In the genomic region with DNA sequence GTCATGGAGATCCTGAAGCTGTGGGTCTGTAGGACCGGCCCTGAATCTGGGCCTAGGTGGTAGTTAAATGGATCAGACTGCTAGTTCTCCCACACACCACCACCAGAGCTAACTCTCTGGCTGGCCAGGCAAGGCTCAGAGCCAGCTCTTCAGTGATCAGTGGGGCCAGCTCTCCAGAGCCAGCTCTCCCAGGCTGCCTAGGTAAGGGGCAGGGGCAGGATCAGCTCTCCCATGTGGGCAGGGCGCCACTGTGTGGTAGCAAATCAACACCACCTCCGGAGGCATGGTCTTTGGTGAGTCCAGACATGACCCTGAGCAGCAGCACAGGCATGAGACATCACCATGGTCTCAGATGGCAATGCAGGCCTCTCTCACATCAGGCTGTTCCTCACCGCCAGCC, we compare ENCODE assay signal across 8 mouse cellular contexts. TPM values are rescaled to one million over a fixed set of nuclear protein-coding genes. Genes with fewer than 3 reads are reported as not detected.
A peak's percentile ranks its signal among the peaks of the same experiment; 100 is the strongest.
DNase-seq lines count a peak whose midpoint lies in the region; ATAC-seq and TF ChIP-seq lines count a peak whose summit lies in the region.

No protein-coding gene starts in this region.

- peak; percentile 48; the same call in 1 of the 2 replicates for ATAC-seq in forebrain, embryonic 13.5 days
- ATAC-seq in forebrain, embryonic 16.5 days: no peak
- no peak for ATAC-seq in midbrain, embryonic 14.5 days (ENCODE audit: low FRiP score, low TSS enrichment)

- peaks cover 3% of the 10 kb centered on the region; the same call in 1 of the 2 replicates for H3K36me3 ChIP-seq in forebrain, embryonic 13.5 days (ENCODE audit: poor library complexity, severe bottlenecking)
- no peaks in the 10 kb centered on the region; the same call in 1 of the 2 replicates for H3K36me3 ChIP-seq in forebrain, embryonic 16.5 days (ENCODE audit: control insufficient read depth, insufficient read depth)
- peaks cover 11% of the 10 kb centered on the region; the same call in 1 of the 2 replicates for H3K36me3 ChIP-seq in heart, embryonic 10.5 days
- H3K36me3 ChIP-seq in midbrain, embryonic 14.5 days (ENCODE audit: control insufficient read depth, insufficient read depth, low read length): peaks cover 3% of the 10 kb centered on the region; the same call in 1 of the 2 replicates

- no peak overlapping the region for H3K4me3 ChIP-seq in forebrain, embryonic 13.5 days
- no peak overlapping the region for H3K4me3 ChIP-seq in forebrain, embryonic 16.5 days (replicated peaks; ENCODE audit: low read length)
- no peak overlapping the region for H3K4me3 ChIP-seq in bone marrow, adult 2 months (replicated peaks; ENCODE audit: control insufficient read depth, low read depth, low read length)
- H3K4me3 ChIP-seq in heart, embryonic 10.5 days: no peak overlapping the region
- H3K4me3 ChIP-seq in midbrain, embryonic 14.5 days (replicated peaks; ENCODE audit: low read depth, low read length): no peak overlapping the region

- TF ChIP-seq CTCF in bone marrow, adult 2 months (IDR thresholded peaks at IDR 0.05; ENCODE audit: control insufficient read depth, insufficient read depth, low read length): peak; percentile 88

- DNase-seq in CD4-positive helper T cell, adult 2 months (ENCODE audit: low read depth, low spot score): peak; percentile 51
- DNase-seq in heart, embryonic 10.5 days (ENCODE audit: low spot score): peak; percentile 74
- DNase-seq in kidney, postnatal 14 days: peak; percentile 84
- peak; percentile 31 for DNase-seq in midbrain, embryonic 14.5 days
- DNase-seq in thymus, postnatal 0 days (ENCODE audit: low spot score): peak; percentile 73

- no peaks in the 10 kb centered on the region for H3K9me3 ChIP-seq in forebrain, embryonic 13.5 days (replicated peaks)
- H3K9me3 ChIP-seq in forebrain, embryonic 16.5 days (ENCODE audit: control insufficient read depth, low read length): no peaks in the 10 kb centered on the region
- no peaks in the 10 kb centered on the region for H3K9me3 ChIP-seq in heart, embryonic 10.5 days
- H3K9me3 ChIP-seq in midbrain, embryonic 14.5 days (ENCODE audit: control insufficient read depth, low read length): no peaks in the 10 kb centered on the region

- H3K27me3 ChIP-seq in forebrain, embryonic 13.5 days: no peaks in the 10 kb centered on the region
- H3K27me3 ChIP-seq in forebrain, embryonic 16.5 days (replicated peaks; ENCODE audit: control insufficient read depth, insufficient read depth, low read length): no peaks in the 10 kb centered on the region
- H3K27me3 ChIP-seq in heart, embryonic 10.5 days (ENCODE audit: insufficient read depth, poor library complexity, severe bottlenecking): no peaks in the 10 kb centered on the region
- no peaks in the 10 kb centered on the region for H3K27me3 ChIP-seq in midbrain, embryonic 14.5 days (ENCODE audit: control insufficient read depth, insufficient read depth, low read length)

- no peak overlapping the region for H3K9ac ChIP-seq in forebrain, embryonic 13.5 days
- H3K9ac ChIP-seq in forebrain, embryonic 16.5 days (replicated peaks; ENCODE audit: low read depth, low read length): no peak overlapping the region
- no peak overlapping the region for H3K9ac ChIP-seq in midbrain, embryonic 14.5 days (replicated peaks; ENCODE audit: low read length)

- H3K4me2 ChIP-seq in forebrain, embryonic 13.5 days: no peak overlapping the region
- H3K4me2 ChIP-seq in forebrain, embryonic 16.5 days (ENCODE audit: low read length): no peak overlapping the region
- H3K4me2 ChIP-seq in midbrain, embryonic 14.5 days (ENCODE audit: low read length): no peak overlapping the region

- TF ChIP-seq POLR2A in bone marrow, adult 2 months (IDR thresholded peaks at IDR 0.05; ENCODE audit: borderline replicate concordance, control insufficient read depth, low read depth, low read length): no peak

- no peak overlapping the region for H3K27ac ChIP-seq in forebrain, embryonic 13.5 days
- H3K27ac ChIP-seq in forebrain, embryonic 16.5 days (ENCODE audit: low read length): no peak overlapping the region
- no peak overlapping the region for H3K27ac ChIP-seq in bone marrow, adult 2 months (ENCODE audit: control insufficient read depth, insufficient read depth, low read depth, low read length, poor library complexity)
- no peak overlapping the region for H3K27ac ChIP-seq in heart, embryonic 10.5 days
- no peak overlapping the region for H3K27ac ChIP-seq in midbrain, embryonic 14.5 days (replicated peaks; ENCODE audit: low read depth, low read length)

- no peaks in the 10 kb centered on the region for H3K4me1 ChIP-seq in forebrain, embryonic 13.5 days
- H3K4me1 ChIP-seq in forebrain, embryonic 16.5 days (replicated peaks; ENCODE audit: control insufficient read depth, insufficient read depth, low read length): no peaks in the 10 kb centered on the region
- no peaks in the 10 kb centered on the region; the same call in 1 of the 2 replicates for H3K4me1 ChIP-seq in bone marrow, adult 2 months (ENCODE audit: control insufficient read depth, insufficient read depth, low read length)
- H3K4me1 ChIP-seq in heart, embryonic 10.5 days: no peaks in the 10 kb centered on the region
- no peaks in the 10 kb centered on the region for H3K4me1 ChIP-seq in midbrain, embryonic 14.5 days (ENCODE audit: control insufficient read depth, insufficient read depth, low read length)

- 74% methylated on average over 4 of the region's 4 CpGs for WGBS in forebrain, embryonic 13.5 days
- 68% methylated on average over 4 of the region's 4 CpGs for WGBS in forebrain, embryonic 16.5 days
- WGBS in bone marrow, adult 2 months: 68% methylated on average over 4 of the region's 4 CpGs
- 64% methylated on average over 4 of the region's 4 CpGs for WGBS in heart, embryonic 10.5 days
- 76% methylated on average over 4 of the region's 4 CpGs for WGBS in midbrain, embryonic 14.5 days

RNA-seq across cellular contexts. Expression of gene Zrsr1, which starts 15.0 kb away (rescaled TPM):
- polyA plus RNA-seq in forebrain, embryonic 13.5 days (2015; fragmentation: Nextera tagmentation; extraction: Ambion mirVana): 5.3 TPM in 2 replicates
- polyA plus RNA-seq in forebrain, embryonic 16.5 days (2015; fragmentation: Nextera tagmentation; extraction: Ambion mirVana): 6.1 and 6.6 TPM in 2 replicates
- polyA plus RNA-seq in bone marrow, adult 2 months (2011; ENCODE audit: insufficient read depth, insufficient read length, low replicate concordance, missing spikeins): 31.7 and 34.0 TPM in 2 replicates
- polyA plus RNA-seq in heart, embryonic 10.5 days (2016; fragmentation: Nextera tagmentation; extraction: Ambion mirVana): 1.7 and 2.5 TPM in 2 replicates
- 4.7 and 5.8 TPM in 2 replicates for polyA plus RNA-seq in midbrain, embryonic 14.5 days (2014; fragmentation: Nextera tagmentation; extraction: Ambion mirVana)
- 3.1 and 3.7 TPM in 2 replicates for polyA plus RNA-seq in thymus, postnatal 0 days (2015; fragmentation: Nextera tagmentation; extraction: Ambion mirVana)

RNA-seq across cellular contexts. Expression of gene Gm28048, which starts 25.1 kb away (rescaled TPM):
- 3.1 and 3.4 TPM in 2 replicates for polyA plus RNA-seq in forebrain, embryonic 13.5 days (2015; fragmentation: Nextera tagmentation; extraction: Ambion mirVana)
- 3.0 and 6.0 TPM in 2 replicates for polyA plus RNA-seq in forebrain, embryonic 16.5 days (2015; fragmentation: Nextera tagmentation; extraction: Ambion mirVana)
- 13.8 and 21.9 TPM in 2 replicates for polyA plus RNA-seq in bone marrow, adult 2 months (2011; ENCODE audit: insufficient read depth, insufficient read length, low replicate concordance, missing spikeins)
- polyA plus RNA-seq in heart, embryonic 10.5 days (2016; fragmentation: Nextera tagmentation; extraction: Ambion mirVana): 8.3 and 8.4 TPM in 2 replicates
- polyA plus RNA-seq in midbrain, embryonic 14.5 days (2014; fragmentation: Nextera tagmentation; extraction: Ambion mirVana): 2.6 and 4.5 TPM in 2 replicates
- 41.2 and 44.0 TPM in 2 replicates for polyA plus RNA-seq in thymus, postnatal 0 days (2015; fragmentation: Nextera tagmentation; extraction: Ambion mirVana)

RNA-seq across cellular contexts. Expression of gene Commd1, which starts 25.4 kb away (rescaled TPM):
- polyA plus RNA-seq in forebrain, embryonic 13.5 days (2015; fragmentation: Nextera tagmentation; extraction: Ambion mirVana): 303 and 328 TPM in 2 replicates
- polyA plus RNA-seq in forebrain, embryonic 16.5 days (2015; fragmentation: Nextera tagmentation; extraction: Ambion mirVana): 225 and 234 TPM in 2 replicates
- polyA plus RNA-seq in bone marrow, adult 2 months (2011; ENCODE audit: insufficient read depth, insufficient read length, low replicate concordance, missing spikeins): 27.6 and 51.1 TPM in 2 replicates
- 331 and 363 TPM in 2 replicates for polyA plus RNA-seq in heart, embryonic 10.5 days (2016; fragmentation: Nextera tagmentation; extraction: Ambion mirVana)
- polyA plus RNA-seq in midbrain, embryonic 14.5 days (2014; fragmentation: Nextera tagmentation; extraction: Ambion mirVana): 266 and 270 TPM in 2 replicates
- 265 and 303 TPM in 2 replicates for polyA plus RNA-seq in thymus, postnatal 0 days (2015; fragmentation: Nextera tagmentation; extraction: Ambion mirVana)

RNA-seq across cellular contexts. Expression of gene Cct4, which starts 33.5 kb away (rescaled TPM):
- 329 and 340 TPM in 2 replicates for polyA plus RNA-seq in forebrain, embryonic 13.5 days (2015; fragmentation: Nextera tagmentation; extraction: Ambion mirVana)
- 335 and 378 TPM in 2 replicates for polyA plus RNA-seq in forebrain, embryonic 16.5 days (2015; fragmentation: Nextera tagmentation; extraction: Ambion mirVana)
- polyA plus RNA-seq in bone marrow, adult 2 months (2011; ENCODE audit: insufficient read depth, insufficient read length, low replicate concordance, missing spikeins): 60.8 and 121 TPM in 2 replicates
- 292 and 340 TPM in 2 replicates for polyA plus RNA-seq in heart, embryonic 10.5 days (2016; fragmentation: Nextera tagmentation; extraction: Ambion mirVana)
- polyA plus RNA-seq in midbrain, embryonic 14.5 days (2014; fragmentation: Nextera tagmentation; extraction: Ambion mirVana): 287 and 336 TPM in 2 replicates
- polyA plus RNA-seq in thymus, postnatal 0 days (2015; fragmentation: Nextera tagmentation; extraction: Ambion mirVana): 230 and 241 TPM in 2 replicates

RNA-seq across cellular contexts. Expression of gene Fam161a, which starts 50.5 kb away (rescaled TPM):
- polyA plus RNA-seq in forebrain, embryonic 13.5 days (2015; fragmentation: Nextera tagmentation; extraction: Ambion mirVana): 3.0 and 3.3 TPM in 2 replicates
- polyA plus RNA-seq in forebrain, embryonic 16.5 days (2015; fragmentation: Nextera tagmentation; extraction: Ambion mirVana): 3.6 and 3.9 TPM in 2 replicates
- polyA plus RNA-seq in bone marrow, adult 2 months (2011; ENCODE audit: insufficient read depth, insufficient read length, low replicate concordance, missing spikeins): 2.1 and 6.9 TPM in 2 replicates
- polyA plus RNA-seq in heart, embryonic 10.5 days (2016; fragmentation: Nextera tagmentation; extraction: Ambion mirVana): 1.5 TPM in 2 replicates
- polyA plus RNA-seq in midbrain, embryonic 14.5 days (2014; fragmentation: Nextera tagmentation; extraction: Ambion mirVana): 3.7 and 5.1 TPM in 2 replicates
- polyA plus RNA-seq in thymus, postnatal 0 days (2015; fragmentation: Nextera tagmentation; extraction: Ambion mirVana): 1.3 and 2.0 TPM in 2 replicates

Comparison
In these comparisons a context has a peak if more than half of its experiments do, and no peak if none do; other contexts are left out.
1. DNase-seq: peak in every context shown above with its lines; median percentile 84 in kidney, postnatal 14 days; 74 in heart, embryonic 10.5 days; 73 in thymus, postnatal 0 days; 51 in CD4-positive helper T cell, adult 2 months; 31 in midbrain, embryonic 14.5 days.